Mouse (Mus musculus) forebrain, postnatal 0 days (tissue): ENCODE data around the gene Slc25a42. TPM values are rescaled to one million over a fixed set of nuclear protein-coding genes. Genes with fewer than 3 reads are reported as not detected.

Experiments
- ATAC-seq: fragments of 200-750 bp; cut with Nextera tagmentation; 2 replicates; pipeline ENCODE4 v1.8.0; 2017; ENCODE audit warnings: mild to moderate bottlenecking, moderate library complexity
- DNase-seq: peaks from one replicate; pipeline ENCODE4 v3.0.0-alpha.2; 2015
- H3K27ac ChIP-seq: fragments of 300-500 bp; sonication (generic); 2 replicates; pipeline ENCODE4 v1.5.1; 2014; ENCODE audit warnings: low read depth, mild to moderate bottlenecking, antibody characterized with exemption, low read length, moderate library complexity, mixed read lengths
- H3K27me3 ChIP-seq: fragments of 300-500 bp; sonication (generic); 2 replicates; pipeline ENCODE4 v1.6.1; 2014; ENCODE audit warnings: mild to moderate bottlenecking, low read length, mixed read lengths; ENCODE audit not compliant: insufficient read depth
- H3K36me3 ChIP-seq: fragments of 300-500 bp; sonication (generic); 2 replicates; pipeline ENCODE4 v1.6.1; 2014; ENCODE audit warnings: mild to moderate bottlenecking, moderate library complexity; ENCODE audit not compliant: insufficient read depth
- H3K4me1 ChIP-seq: fragments of 300-500 bp; sonication (generic); 2 replicates; pipeline ENCODE4 v1.6.1; 2014; ENCODE audit warnings: antibody characterized with exemption; ENCODE audit not compliant: insufficient read depth
- H3K4me2 ChIP-seq: fragments of 300-500 bp; sonication (generic); 2 replicates; pipeline ENCODE4 v1.6.1; 2014; ENCODE audit warnings: low read depth, mild to moderate bottlenecking, moderate library complexity
- H3K4me3 ChIP-seq: fragments of 300-500 bp; sonication (generic); 2 replicates; pipeline ENCODE4 v1.5.1; 2014; ENCODE audit warnings: low read depth, low read length, mixed read lengths
- H3K9ac ChIP-seq: fragments of 300-500 bp; sonication (generic); 2 replicates; pipeline ENCODE4 v1.6.1; 2014; ENCODE audit warnings: mild to moderate bottlenecking
- H3K9me3 ChIP-seq: fragments of 300-500 bp; sonication (generic); 2 replicates; pipeline ENCODE4 v1.6.1; 2016; ENCODE audit warnings: low read length
- CTCF ChIP-seq: sonication (generic); IDR thresholded peaks from 2 replicates; pipeline ENCODE4 v1.5.1; 2016; ENCODE audit warnings: antibody characterized with exemption, control low read depth, low read depth
- WGBS: fragments of 180-500 bp; shearing (Covaris S2); extraction: QIAGEN DNeasy Blood & Tissue Kit; methylation state at CpG from one replicate; pipeline ENCODE4 v1.1.7; 2014; 5-methylcytosine and 5-hydroxymethylcytosine counted together
- polyA plus RNA-seq: library from polyadenylated mRNA; unstranded; fragments of >200 nt; fragmentation: Nextera tagmentation; extraction: Ambion mirVana; gene quantifications from 2 replicates; pipeline ENCODE4 v1.2.1, GENCODE M21; 2015
- total RNA-seq: library from RNA; depleted of rRNA; stranded (reverse); fragments of >200 nt; gene quantifications from 2 replicates; pipeline ENCODE4 v1.2.3, GENCODE M21; 2014

Slc25a42 gene
- total and polyA plus RNA-seq, 2 experiments from 2014 or later: 6.2 to 11.7 TPM

GRCm38 (mm10) chr8:70188707-70189106 is 23.4 kb downstream of the Slc25a42 start:
- Histone ChIP-seq H3K27ac (no peak overlapping the region), H3K9me3 (no peaks in the 10 kb centered on the region), H3K9ac (no peak overlapping the region), H3K4me1 (no peaks in the 10 kb centered on the region), H3K4me3 (no peak overlapping the region), H3K36me3 (peaks cover 45% of the 10 kb centered on the region), H3K4me2 (no peak overlapping the region), H3K27me3 (no peaks in the 10 kb centered on the region)
- no peak for DNase-seq
- no peak for TF ChIP-seq CTCF
- no peak for ATAC-seq
- WGBS: 67% methylated on average over 7 of the region's 7 CpGs

GRCm38 (mm10) chr8:70183194-70183593 is 28.9 kb downstream of the Slc25a42 start:
- Histone ChIP-seq H3K9ac (no peak overlapping the region), H3K9me3 (no peaks in the 10 kb centered on the region), H3K4me1 (no peaks in the 10 kb centered on the region), H3K36me3 (peaks cover 39% of the 10 kb centered on the region), H3K4me2 (no peak overlapping the region), H3K27me3 (no peaks in the 10 kb centered on the region), H3K27ac (no peak overlapping the region), H3K4me3 (no peak overlapping the region)
- no peak for ATAC-seq
- TF ChIP-seq CTCF: no peak
- WGBS: 90% methylated on average over 4 of the region's 4 CpGs
- no peak for DNase-seq

- no peak overlapping the region for H3K4me2 ChIP-seq
- no peak for TF ChIP-seq CTCF
- WGBS: 86% methylated on average over 2 of the region's 2 CpGs
- ATAC-seq (no peak), DNase-seq (no peak)
- H3K9ac ChIP-seq: no peak overlapping the region
- H3K9me3 ChIP-seq: no peaks in the 10 kb centered on the region
- H3K36me3 ChIP-seq: peaks cover 43% of the 10 kb centered on the region
- no peaks in the 10 kb centered on the region for H3K27me3 ChIP-seq
- H3K4me1 ChIP-seq: no peaks in the 10 kb centered on the region
- H3K27ac ChIP-seq: no peak overlapping the region
- no peak overlapping the region for H3K4me3 ChIP-seq
Observed at GRCm38 (mm10) chr8:70181903-70182252, 30.2 kb downstream of the Slc25a42 start.

GRCm38 (mm10) chr8:70181212-70181902 is 30.7 kb downstream of the Slc25a42 start:
- no peaks in the 10 kb centered on the region for H3K9me3 ChIP-seq
- DNase-seq (no peak), ATAC-seq (no peak)
- no peak overlapping the region for H3K4me3 ChIP-seq
- peaks cover 39% of the 10 kb centered on the region for H3K36me3 ChIP-seq
- H3K4me2 ChIP-seq: no peak overlapping the region
- H3K27me3 ChIP-seq: no peaks in the 10 kb centered on the region
- H3K9ac ChIP-seq: no peak overlapping the region
- H3K4me1 ChIP-seq: no peaks in the 10 kb centered on the region
- no peak for TF ChIP-seq CTCF
- H3K27ac ChIP-seq: no peak overlapping the region
- WGBS: 90% methylated on average over 16 of the region's 16 CpGs

GRCm38 (mm10) chr8:70179082-70179481 is 33.0 kb downstream of the Slc25a42 start:
- no peak overlapping the region for H3K9ac ChIP-seq
- no peaks in the 10 kb centered on the region for H3K4me1 ChIP-seq
- WGBS: 97% methylated on average over 4 of the region's 4 CpGs
- no peak overlapping the region for H3K27ac ChIP-seq
- H3K4me2 ChIP-seq: no peak overlapping the region
- no peaks in the 10 kb centered on the region for H3K9me3 ChIP-seq
- H3K27me3 ChIP-seq: no peaks in the 10 kb centered on the region
- H3K4me3 ChIP-seq: no peak overlapping the region
- H3K36me3 ChIP-seq: peaks cover 39% of the 10 kb centered on the region
- ATAC-seq (no peak), DNase-seq (no peak)
- peak; percentile 43 for TF ChIP-seq CTCF

- ATAC-seq (no peak), DNase-seq (no peak)
- H3K4me2 ChIP-seq: no peak overlapping the region
- 96% methylated on average over 2 of the region's 2 CpGs for WGBS
- H3K36me3 ChIP-seq: peaks cover 38% of the 10 kb centered on the region
- 0 out of 2 replicates have a peak, but pooled peaks cover 3% of the 10 kb centered on the region for H3K4me1 ChIP-seq
- no peak overlapping the region for H3K4me3 ChIP-seq
- no peaks in the 10 kb centered on the region for H3K27me3 ChIP-seq
- H3K27ac ChIP-seq: no peak overlapping the region
- no peak for TF ChIP-seq CTCF
- no peaks in the 10 kb centered on the region for H3K9me3 ChIP-seq
- H3K9ac ChIP-seq: no peak overlapping the region
Observed at GRCm38 (mm10) chr8:70178231-70178630, 33.9 kb downstream of the Slc25a42 start.

- ATAC-seq (no peak), DNase-seq (no peak)
- no peak overlapping the region for H3K9ac ChIP-seq
Observed at GRCm38 (mm10) chr8:70174079-70174478, 38.0 kb downstream of the Slc25a42 start.

More at GRCm38 (mm10) chr8:70174079-70174478, 38.0 kb downstream of the Slc25a42 start:
- WGBS: 92% methylated on average over 7 of the region's 7 CpGs
- Histone ChIP-seq H3K27ac (no peak overlapping the region), H3K36me3 (peaks cover 19% of the 10 kb centered on the region), H3K4me1 (0 out of 2 replicates have a peak, but pooled peaks cover 4% of the 10 kb centered on the region), H3K4me3 (no peak overlapping the region), H3K27me3 (no peaks in the 10 kb centered on the region), H3K9me3 (no peaks in the 10 kb centered on the region), H3K4me2 (no peak overlapping the region)
- TF ChIP-seq CTCF: no peak
